Mouse (Mus musculus) intestine, embryonic 14.5 days (tissue): ENCODE measurements around the gene Gtf2f1. TPM values are rescaled to one million over a fixed set of nuclear protein-coding genes. Genes with fewer than 3 reads are reported as not detected.
"Not testable (repeated sequence)": the region's sequence is repeated elsewhere in the genome, so short reads cannot be mapped to it uniquely, and the experiment has no call there.

Experiments
- ATAC-seq: fragments of 200-750 bp; cut with Nextera tagmentation; replicated peaks from 2 replicates; pipeline ENCODE4 v1.8.0; 2017; ENCODE audit warnings: low read depth, moderate number of reproducible peaks, moderate TSS enrichment, moderate library complexity; ENCODE audit not compliant: low FRiP score, low TSS enrichment
- DNase-seq: peaks from one replicate; pipeline ENCODE4 v3.0.0-alpha.2; 2018; ENCODE audit warnings: low spot score
- H3K27ac ChIP-seq: fragments of 300-500 bp; sonication (generic); 2 replicates; pipeline ENCODE4 v1.5.1; 2014; ENCODE audit warnings: low read depth, mild to moderate bottlenecking, control low read depth
- H3K27me3 ChIP-seq: fragments of 300-500 bp; sonication (generic); replicated peaks from 2 replicates; pipeline ENCODE4 v1.6.1; 2014; ENCODE audit warnings: low read length, control low read depth; ENCODE audit not compliant: control insufficient read depth, insufficient read depth
- H3K36me3 ChIP-seq: fragments of 300-500 bp; sonication (generic); 2 replicates; pipeline ENCODE4 v1.6.1; 2014; ENCODE audit warnings: low read length, control low read depth; ENCODE audit not compliant: control insufficient read depth, insufficient read depth
- H3K4me1 ChIP-seq: fragments of 300-500 bp; sonication (generic); replicated peaks from 2 replicates; pipeline ENCODE4 v1.6.1; 2014; ENCODE audit warnings: low read length, control low read depth, mixed read lengths; ENCODE audit not compliant: control insufficient read depth, insufficient read depth
- H3K4me2 ChIP-seq: fragments of 300-500 bp; sonication (generic); 2 replicates; pipeline ENCODE4 v1.6.1; 2014; ENCODE audit warnings: low read length
- H3K4me3 ChIP-seq: fragments of 300-500 bp; sonication (generic); 2 replicates; pipeline ENCODE4 v1.5.1; 2014; ENCODE audit warnings: low read depth, low read length, control low read depth, mixed read lengths
- H3K9ac ChIP-seq: fragments of 300-500 bp; sonication (generic); 2 replicates; pipeline ENCODE4 v1.6.1; 2014; ENCODE audit warnings: mild to moderate bottlenecking, low read length
- H3K9me3 ChIP-seq: fragments of 300-500 bp; sonication (generic); 2 replicates; pipeline ENCODE4 v1.6.1; 2016; ENCODE audit warnings: low read length, control low read depth; ENCODE audit not compliant: control insufficient read depth
- whole genome bisulfite sequencing: fragments of 180-500 bp; shearing (Covaris S2); extraction: QIAGEN DNeasy Blood & Tissue Kit; methylation state at CpG from one replicate; pipeline ENCODE4 v1.1.7; 2014; 5-methylcytosine and 5-hydroxymethylcytosine counted together
- polyA plus RNA-seq: library from polyadenylated mRNA; unstranded; fragments of >200 nt; fragmentation: Nextera tagmentation; extraction: Ambion mirVana; gene quantifications from 2 replicates; pipeline ENCODE4 v1.2.1, GENCODE M21; 2014

Gtf2f1 gene
- polyA plus RNA-seq, result 60.5 and 64.2 TPM in 2 replicates

DNA sequence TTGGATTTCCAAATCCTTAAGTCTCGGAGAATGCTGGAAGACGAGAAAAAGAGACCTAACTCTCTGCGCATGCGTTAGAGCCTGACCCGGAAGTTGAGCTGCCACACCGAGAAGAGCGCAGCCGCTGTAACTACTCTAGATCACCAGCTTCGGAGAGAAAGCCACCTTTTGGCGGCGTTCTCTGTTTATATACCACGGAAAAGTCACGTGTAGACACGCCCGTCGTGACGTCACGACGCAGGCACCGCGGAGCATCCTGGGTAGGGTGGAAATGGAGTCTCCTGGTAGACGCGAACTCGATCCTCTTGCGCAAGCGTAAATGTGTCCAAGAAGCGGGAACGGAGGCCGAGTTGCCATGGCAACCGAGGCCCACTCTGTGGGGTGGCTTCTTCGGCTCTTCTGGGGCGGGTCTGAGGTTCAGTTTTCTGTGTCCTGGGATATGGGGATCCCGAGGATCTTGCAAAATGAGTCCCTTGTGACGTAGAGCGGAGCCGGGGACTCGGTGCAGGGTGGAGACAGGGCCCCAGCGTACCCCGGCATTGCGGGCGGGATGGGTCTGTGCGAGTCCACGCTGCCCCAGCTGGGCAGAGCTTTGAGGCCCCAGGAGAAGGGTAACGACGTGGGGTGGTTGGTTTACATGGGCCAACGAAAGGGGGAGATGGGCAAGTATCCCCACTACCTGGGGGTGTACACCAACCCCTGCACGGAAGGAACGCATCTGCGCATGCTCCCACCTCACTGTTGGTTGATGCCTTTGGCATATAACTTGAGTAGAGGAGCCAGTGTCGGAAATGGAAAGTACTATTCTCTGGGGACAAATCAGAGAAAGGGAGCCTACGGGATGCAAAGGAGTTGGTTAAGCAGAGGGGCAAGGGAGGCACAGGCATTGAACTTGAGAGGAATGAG is at the start of gene Gtf2f1, which contains the start of gene Gm17949:
Gene Gtf2f1 (minus strand): TSS at position 53 of the 906 bp plus-strand sequence.
Gene Gm17949 (plus strand): TSS at position 234 of the 906 bp plus-strand sequence.
- under 1% methylated on average over 51 of the region's 51 CpGs for WGBS

DNA sequence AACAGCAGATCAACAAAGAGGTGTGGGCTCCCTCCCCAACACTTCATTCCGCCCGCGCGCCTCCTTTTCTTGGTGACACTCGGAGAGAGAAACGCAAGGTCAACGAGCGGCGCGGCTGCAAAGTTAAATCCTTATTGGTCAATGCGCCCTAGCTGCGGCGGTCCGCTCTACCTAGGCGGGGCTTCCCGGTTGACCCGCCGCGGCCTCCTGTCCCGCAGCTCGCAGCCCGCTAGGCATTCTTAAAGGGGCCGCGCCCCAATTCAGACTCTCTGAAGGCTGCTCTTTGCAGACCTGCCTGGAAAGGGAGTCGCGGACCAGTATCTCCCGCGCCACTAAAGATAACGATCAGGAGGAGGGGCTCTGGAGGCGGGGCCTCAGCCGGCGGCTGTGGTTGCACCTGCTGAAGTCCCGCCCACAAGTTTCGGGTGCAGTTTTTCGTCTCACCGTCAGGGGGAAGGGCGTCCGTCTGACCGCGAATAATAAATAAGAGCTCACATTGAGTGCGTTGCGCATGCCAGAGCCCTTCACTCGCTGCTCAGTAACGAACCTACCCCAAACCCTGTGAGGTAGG is 49.2 kb upstream of the Gtf2f1 start:
- Histone ChIP-seq H3K4me1 (peaks cover 8% of the 10 kb centered on the region; the same call in 1 of the 2 replicates), H3K4me2 (peak overlapping the region; percentile 81), H3K4me3 (peak overlapping the region; percentile 70), H3K9ac (no peak overlapping the region), H3K9me3 (no peaks in the 10 kb centered on the region), H3K36me3 (peaks cover 2% of the 10 kb centered on the region), H3K27me3 (peaks cover 25% of the 10 kb centered on the region), H3K27ac (peak overlapping the region; percentile 54; the same call in 1 of the 2 replicates)
- ATAC-seq, result peak; percentile 77
- peak; percentile 97 for DNase-seq
- under 1% methylated on average over 44 of the region's 44 CpGs for WGBS

More for the DNA sequence above, at the start of gene Gtf2f1, which contains the start of gene Gm17949:
- peak; percentile 99 for DNase-seq
- peaks cover 11% of the 10 kb centered on the region; the same call in 1 of the 2 replicates for H3K4me1 ChIP-seq
- peak within 1 kb of the TSS; percentile 65 for H3K4me3 ChIP-seq
- no peaks in the 10 kb centered on the region for H3K27me3 ChIP-seq
- peak; percentile 95 for ATAC-seq
- H3K36me3 ChIP-seq, result peaks cover 29% of the 10 kb centered on the region
- peak within 1 kb of the TSS; percentile 77 for H3K9ac ChIP-seq
- peak within 1 kb of the TSS; percentile 96 for H3K4me2 ChIP-seq
- H3K27ac ChIP-seq, result peak within 1 kb of the TSS; percentile 93
- H3K9me3 ChIP-seq, result no peaks in the 10 kb centered on the region

DNA sequence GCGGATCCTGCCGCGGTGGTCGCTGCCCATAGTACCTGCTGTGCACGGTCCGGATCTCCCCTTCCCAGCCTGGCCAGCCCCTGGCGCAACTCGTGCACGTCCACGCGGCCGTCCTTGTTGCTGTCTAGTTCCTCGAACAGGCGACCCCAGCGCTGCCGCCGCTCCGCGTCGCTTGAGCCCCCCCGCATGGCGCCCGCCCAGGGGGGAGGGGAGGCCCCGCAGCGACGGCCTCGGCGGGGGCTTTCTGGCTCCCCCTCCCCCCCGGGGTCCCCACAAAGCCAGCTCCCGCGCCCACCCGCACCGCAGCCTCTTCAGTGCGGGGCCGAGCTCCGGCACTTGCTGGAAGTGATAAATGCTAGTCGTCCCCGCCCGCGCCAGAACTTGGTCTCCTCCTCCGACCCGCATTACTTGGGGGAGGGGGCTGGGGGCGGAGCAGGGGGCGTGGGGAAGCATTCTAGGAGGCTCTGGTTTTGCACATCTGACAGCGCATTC is 48.4 kb upstream of the Gtf2f1 start, which contains the start of gene Slc25a23:
Gene Slc25a23 (minus strand): TSS at position 378 of the 492 bp plus-strand sequence.
- no peaks in the 10 kb centered on the region for H3K9me3 ChIP-seq
- peak within 1 kb of the TSS; percentile 55 for H3K9ac ChIP-seq
- peak within 1 kb of the TSS; percentile 54; the same call in 1 of the 2 replicates for H3K27ac ChIP-seq
- peaks cover 10% of the 10 kb centered on the region for H3K36me3 ChIP-seq
- 1% methylated on average over 27 of the region's 45 CpGs for WGBS
- H3K4me1 ChIP-seq, result peaks cover 8% of the 10 kb centered on the region; the same call in 1 of the 2 replicates
- DNase-seq, result peak; percentile 87
- H3K27me3 ChIP-seq, result peaks cover 25% of the 10 kb centered on the region
- ATAC-seq, result peak; percentile 48; the same call in 1 of the 2 replicates
- peak within 1 kb of the TSS; percentile 81 for H3K4me2 ChIP-seq
- peak within 1 kb of the TSS; percentile 70 for H3K4me3 ChIP-seq

DNA sequence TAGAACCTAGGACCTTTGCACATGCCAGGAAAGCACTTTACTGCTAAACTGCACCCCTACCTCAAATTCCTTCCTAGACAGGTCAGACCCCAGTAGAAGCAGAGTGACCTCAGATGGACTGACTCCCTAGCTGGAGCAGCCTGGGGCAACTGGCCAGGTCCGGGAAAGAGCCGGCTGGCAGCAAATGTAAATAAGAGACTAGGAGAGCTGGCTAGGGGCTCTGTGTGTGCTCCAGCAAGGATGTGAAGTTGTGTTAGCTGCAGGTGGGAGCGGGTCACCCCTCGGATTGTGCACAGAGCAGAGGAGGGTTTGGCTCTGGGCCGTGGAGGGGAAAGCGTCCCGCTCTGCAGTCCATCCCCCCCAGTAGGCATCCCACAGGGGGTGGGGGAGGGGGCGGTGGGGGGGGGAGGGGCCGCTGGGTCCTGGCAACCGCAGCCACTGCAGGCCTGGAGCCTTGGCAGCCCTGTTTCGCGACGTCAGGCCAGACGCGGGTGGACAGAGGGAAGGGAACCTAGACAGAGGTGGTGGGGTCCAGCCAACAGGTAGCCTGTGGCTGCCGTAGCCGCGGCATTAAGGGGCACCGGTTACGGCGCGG is 47.9 kb upstream of the Gtf2f1 start, which contains the start of gene Crb3:
Gene Crb3 (plus strand): TSS at position 215 of the 595 bp plus-strand sequence.
- Histone ChIP-seq H3K9ac (peak within 1 kb of the TSS; percentile 55), H3K4me1 (peaks cover 8% of the 10 kb centered on the region; the same call in 1 of the 2 replicates), H3K27me3 (peaks cover 25% of the 10 kb centered on the region), H3K27ac (no peak within 1 kb of the TSS; the same call in 1 of the 2 replicates), H3K36me3 (peaks cover 10% of the 10 kb centered on the region), H3K9me3 (no peaks in the 10 kb centered on the region), H3K4me2 (peak within 1 kb of the TSS; percentile 81), H3K4me3 (peak within 1 kb of the TSS; percentile 70)
- 1% methylated on average over 20 of the region's 22 CpGs for WGBS
- no peak for ATAC-seq
- no peak for DNase-seq

DNA sequence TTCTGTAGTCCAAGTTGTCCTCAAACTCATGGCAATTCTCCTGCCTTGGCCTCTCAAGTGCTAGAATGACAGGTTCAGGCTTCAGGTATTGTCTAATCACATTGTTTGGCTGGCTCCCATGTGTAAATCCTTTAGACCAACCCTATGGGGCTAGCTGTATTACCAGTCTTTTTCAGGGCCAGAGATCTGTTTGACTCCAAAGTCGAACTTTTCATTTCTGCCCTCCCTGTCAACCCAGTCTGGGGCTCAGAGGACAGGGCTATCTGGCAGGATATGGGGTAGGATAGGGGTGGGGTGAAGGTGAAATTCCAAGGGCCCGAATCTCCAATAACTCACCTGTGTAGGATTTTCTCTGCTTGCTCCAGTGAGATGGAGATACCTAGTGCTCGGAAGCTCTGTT is 45.2 kb upstream of the Gtf2f1 start:
- ATAC-seq, result no peak
- H3K27me3 ChIP-seq, result peaks cover 3% of the 10 kb centered on the region
- 83% methylated on average over 3 of the region's 3 CpGs for WGBS

DNA sequence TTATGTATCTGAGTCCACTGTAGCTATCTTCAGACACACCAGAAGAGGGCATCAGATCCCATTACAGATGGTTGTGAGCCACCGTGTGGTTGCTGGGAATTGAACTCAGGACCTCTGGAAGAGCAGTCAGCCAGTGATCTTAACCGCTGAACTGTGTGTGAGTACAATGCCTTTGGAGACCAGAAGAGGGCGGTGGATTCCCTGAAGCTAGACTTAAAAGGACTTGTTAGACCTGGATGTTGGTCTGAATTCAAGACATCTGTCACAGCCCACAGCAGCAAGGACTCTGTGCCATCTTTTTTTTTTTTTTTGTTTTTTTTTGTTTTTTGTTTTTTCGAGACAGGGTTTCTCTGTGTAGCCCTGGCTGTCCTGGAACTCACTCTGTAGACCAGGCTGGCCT is 40.6 kb upstream of the Gtf2f1 start:
- H3K27ac ChIP-seq, H3K27me3 ChIP-seq, DNase-seq, H3K9ac ChIP-seq, H3K4me3 ChIP-seq, H3K4me1 ChIP-seq, ATAC-seq, H3K9me3 ChIP-seq, H3K4me2 ChIP-seq: not testable (repeated sequence)
- H3K36me3 ChIP-seq, result peaks cover 37% of the 10 kb centered on the region
- 84% methylated on average over 4 of the region's 4 CpGs for WGBS

More for the DNA sequence above, 45.2 kb upstream of the Gtf2f1 start:
- Histone ChIP-seq H3K4me3 (no peak overlapping the region), H3K27ac (no peak overlapping the region), H3K9ac (no peak overlapping the region), H3K9me3 (no peaks in the 10 kb centered on the region), H3K4me1 (no peaks in the 10 kb centered on the region; the same call in 1 of the 2 replicates), H3K4me2 (no peak overlapping the region), H3K36me3 (peaks cover 28% of the 10 kb centered on the region)
- no peak for DNase-seq

DNA sequence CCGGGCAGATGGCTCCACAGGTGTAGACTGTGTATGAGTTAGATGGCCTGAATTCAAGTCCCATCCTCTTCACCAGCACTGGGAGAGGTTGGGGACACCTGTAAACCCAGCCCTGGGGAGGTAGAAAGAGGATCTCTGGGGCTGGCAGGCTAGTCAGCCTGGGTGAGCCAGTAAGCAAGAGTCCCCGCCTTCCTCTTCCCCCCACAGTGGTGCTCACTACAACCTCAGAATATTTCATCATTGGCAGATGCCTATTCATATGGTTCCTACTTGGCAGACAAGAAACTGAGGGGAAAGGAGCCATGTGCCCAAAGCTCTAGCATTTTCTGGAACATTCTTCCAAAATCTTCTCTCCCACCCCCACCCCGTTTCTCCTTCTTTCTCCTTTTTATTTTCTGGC is 37.7 kb upstream of the Gtf2f1 start:
- DNase-seq, result no peak
- no peak overlapping the region for H3K4me2 ChIP-seq
- WGBS, result 96% methylated on average over 3 of the region's 3 CpGs
- ATAC-seq, result no peak
- no peaks in the 10 kb centered on the region for H3K4me1 ChIP-seq
- H3K9me3 ChIP-seq, result no peaks in the 10 kb centered on the region
- no peaks in the 10 kb centered on the region for H3K27me3 ChIP-seq
- no peak overlapping the region for H3K27ac ChIP-seq
- H3K36me3 ChIP-seq, result peaks cover 32% of the 10 kb centered on the region
- H3K9ac ChIP-seq, result no peak overlapping the region
- no peak overlapping the region for H3K4me3 ChIP-seq

DNA sequence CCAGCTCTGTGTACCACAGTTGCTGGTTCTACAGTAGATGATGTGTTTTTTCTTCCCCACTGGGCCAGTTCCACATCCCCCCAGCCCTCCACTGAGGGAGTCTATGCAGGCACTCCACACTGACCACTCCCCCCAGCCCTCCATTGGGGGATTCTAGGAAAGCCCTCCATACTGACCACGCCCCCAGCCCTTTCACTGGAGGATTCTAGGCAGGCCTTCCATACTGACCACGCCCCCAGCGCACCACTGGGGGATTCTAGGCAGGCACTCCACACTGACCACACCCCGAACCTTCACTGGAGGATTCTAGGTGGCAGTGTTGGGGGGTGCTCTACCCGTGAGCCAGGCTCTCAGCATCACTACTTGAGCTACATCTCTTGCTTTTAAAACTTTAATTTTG is 36.3 kb upstream of the Gtf2f1 start:
- no peaks in the 10 kb centered on the region for H3K9me3 ChIP-seq
- H3K4me2 ChIP-seq, result no peak overlapping the region
- H3K36me3 ChIP-seq, result peaks cover 18% of the 10 kb centered on the region
- no peak overlapping the region for H3K9ac ChIP-seq
- no peaks in the 10 kb centered on the region for H3K4me1 ChIP-seq
- 27% methylated on average over 5 of the region's 5 CpGs for WGBS
- H3K27me3 ChIP-seq, result no peaks in the 10 kb centered on the region
- ATAC-seq (peak; percentile 38; the same call in 1 of the 2 replicates), DNase-seq (no peak)
- H3K27ac ChIP-seq, result no peak overlapping the region
- H3K4me3 ChIP-seq, result no peak overlapping the region
